Mouse (Mus musculus): Measurements from ENCODE around the gene Pate3.
"Not testable (repeated sequence)": the region's sequence is repeated elsewhere in the genome, so short reads cannot be mapped to it uniquely, and the experiment has no call there.

Gene Pate3

DNA sequence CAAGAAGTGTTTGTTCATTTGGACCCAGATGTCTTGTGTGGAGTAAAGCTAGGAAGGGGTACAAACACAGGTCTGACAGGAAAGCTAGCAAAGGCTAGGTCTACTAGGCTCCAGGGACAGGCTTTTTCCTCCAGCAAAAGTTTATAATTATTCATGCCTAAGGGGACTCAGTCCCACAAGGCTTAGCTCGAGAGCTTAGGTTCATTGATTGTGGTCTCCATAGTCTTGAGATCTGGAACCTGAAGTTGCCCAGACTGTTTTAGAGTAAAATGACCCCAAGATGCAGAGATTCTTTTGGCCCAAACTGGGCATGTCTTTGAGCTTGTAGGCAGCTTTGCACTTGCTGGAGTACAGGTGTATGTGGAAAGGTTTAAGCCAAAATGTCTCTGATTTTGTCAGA, at the start of gene Pate3:
Gene Pate3, minus strand, starts transcription at position 101 of the 400 bp plus-strand sequence.
- no peak for DNase-seq (ENCODE audit: low read depth in 1 of 2, low spot score in 2 of 2)

- DNase-seq (ENCODE audit: low read depth in 1 of 2, low spot score in 2 of 2) = no peak
These were observed 43.9 kb upstream of the Pate3 start for GRCm38 (mm10) chr9:35691924-35692323.

- no peak for DNase-seq (ENCODE audit: low read depth in 1 of 2, low spot score in 2 of 2)
These were observed 39.0 kb upstream of the Pate3 start, which contains the start of gene Pate1 for GRCm38 (mm10) chr9:35687013-35687412. Gene Pate1, minus strand, starts transcription at chr9:35687390.

DNA sequence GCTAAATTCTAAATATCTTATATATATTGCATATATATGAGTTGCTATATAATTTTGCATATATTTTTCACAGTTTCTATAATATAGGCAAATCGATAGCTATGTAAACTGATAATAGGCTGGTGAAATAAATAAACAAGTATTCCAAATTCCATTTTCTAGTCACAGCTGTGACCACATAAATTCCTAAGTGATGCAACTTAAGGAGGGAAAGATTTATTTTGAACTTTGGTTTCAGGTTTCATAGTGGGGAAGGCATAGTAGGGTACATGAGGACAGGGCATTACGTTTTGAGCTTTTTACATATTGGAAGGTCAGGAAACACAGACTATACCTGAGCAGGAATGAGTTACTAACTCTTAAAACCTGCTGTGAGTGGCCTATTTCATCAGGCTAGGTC, 25.6 kb upstream of the Pate3 start:
- no peak for DNase-seq (ENCODE audit: low read depth in 1 of 2, low spot score in 2 of 2)

DNA sequence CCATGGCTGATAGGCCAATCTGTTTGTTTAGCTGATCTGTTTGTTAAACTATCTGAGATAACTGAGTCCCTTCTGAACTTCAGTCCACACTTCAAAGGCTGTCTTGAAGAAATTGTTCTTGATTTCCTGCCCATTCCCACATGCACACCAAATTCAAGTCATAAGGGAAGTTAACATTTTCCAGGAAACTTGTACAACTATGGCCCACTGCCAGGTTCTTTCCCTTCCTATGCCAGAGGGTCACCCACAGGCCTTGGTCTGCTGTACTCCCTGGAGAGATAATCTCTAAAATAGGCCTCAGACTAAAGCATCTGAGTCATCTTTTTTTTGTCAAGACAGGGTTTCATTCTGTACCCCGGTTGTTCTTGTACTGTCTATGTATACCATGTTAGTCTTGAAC, 15.0 kb downstream of the Pate3 start:
- no peak for DNase-seq (ENCODE audit: low read depth in 1 of 2, low spot score in 2 of 2)

- DNase-seq (ENCODE audit: low read depth in 1 of 2, low spot score in 2 of 2) = not testable (repeated sequence)
These were observed 31.2 kb downstream of the Pate3 start for GRCm38 (mm10) chr9:35616784-35617183.

DNA sequence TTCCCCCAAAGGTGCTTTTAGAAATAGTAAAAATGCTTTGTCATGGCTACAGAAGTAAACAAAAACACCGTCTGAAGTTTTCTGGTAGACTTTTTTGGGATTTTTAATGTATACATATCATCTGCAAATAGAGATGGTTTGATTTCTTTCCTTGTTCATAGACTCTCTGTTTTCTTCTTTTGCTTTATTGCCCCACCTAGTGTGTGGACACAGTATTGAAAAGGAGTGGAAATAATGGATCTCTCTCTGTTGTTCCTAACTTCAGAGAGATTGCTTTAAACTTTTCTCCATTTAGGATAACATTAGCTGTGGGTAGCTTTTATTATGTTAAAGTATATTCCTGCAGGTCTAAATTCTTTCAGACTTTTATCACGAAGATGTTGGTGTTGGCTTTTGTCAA, 34.0 kb downstream of the Pate3 start:
- DNase-seq (ENCODE audit: low read depth in 1 of 2, low spot score in 2 of 2) = no peak

DNA sequence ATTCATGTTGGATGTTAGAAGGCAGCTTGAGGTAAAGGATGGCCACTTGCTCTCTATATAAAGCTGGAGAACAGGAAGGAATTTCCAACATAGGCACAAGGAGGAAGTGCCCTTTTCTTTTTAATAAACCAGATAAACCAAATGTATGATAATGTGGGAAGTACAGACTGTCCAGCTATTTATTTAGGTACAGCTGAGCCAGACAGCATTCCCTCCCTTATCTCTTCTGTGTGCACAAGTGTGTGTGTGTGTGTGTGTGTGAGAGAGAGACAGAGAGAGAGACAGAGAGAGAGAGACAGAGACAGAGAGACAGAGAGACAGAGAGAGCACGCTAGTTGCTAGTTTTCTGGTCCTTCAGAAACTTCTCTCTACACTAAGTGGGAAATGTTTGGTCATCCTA, 36.2 kb downstream of the Pate3 start, which contains the start of gene Pate4:
Gene Pate4, minus strand, starts transcription at position 101 of the 400 bp plus-strand sequence.
- DNase-seq (ENCODE audit: low read depth in 1 of 2, low spot score in 2 of 2) = no peak

DNA sequence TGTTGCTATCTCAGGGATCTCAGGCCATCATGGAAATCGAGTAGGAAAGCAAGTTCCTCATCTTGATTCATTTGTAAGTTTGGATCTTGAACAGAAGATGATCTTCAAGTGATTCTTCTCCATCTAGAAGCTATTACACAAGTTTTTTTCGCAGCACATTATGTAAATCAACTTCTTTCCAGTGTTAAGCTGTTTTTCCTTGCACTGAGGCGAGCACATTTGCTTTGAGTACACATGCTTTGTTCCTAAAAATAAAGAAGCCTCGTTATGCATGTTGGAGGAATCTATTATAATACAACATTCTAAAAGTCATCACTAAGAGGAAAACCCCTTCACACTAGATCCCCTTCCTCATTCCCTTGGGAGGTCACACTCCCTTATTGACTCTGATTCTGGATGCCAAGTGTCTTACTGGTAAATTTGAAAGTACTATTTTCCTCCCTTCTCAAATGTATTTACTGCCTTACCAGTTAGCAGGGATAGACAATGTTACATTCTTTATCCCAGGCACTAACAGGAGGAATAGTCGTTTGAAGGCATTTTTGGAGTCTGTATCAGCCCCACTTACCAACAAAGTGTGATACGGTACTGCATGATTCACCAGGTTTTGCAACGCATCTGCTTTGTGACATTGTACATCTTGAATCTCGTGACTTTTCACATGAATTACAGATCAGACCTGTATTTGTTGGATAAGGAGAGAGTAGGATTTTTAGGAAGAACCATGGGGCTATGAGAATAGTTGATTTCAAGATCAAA, 40.2 kb downstream of the Pate3 start:
- no peak for DNase-seq (ENCODE audit: low read depth in 1 of 2, low spot score in 2 of 2)

All from monocyte, adult 2 months (primary cell).